In the genomic region with DNA sequence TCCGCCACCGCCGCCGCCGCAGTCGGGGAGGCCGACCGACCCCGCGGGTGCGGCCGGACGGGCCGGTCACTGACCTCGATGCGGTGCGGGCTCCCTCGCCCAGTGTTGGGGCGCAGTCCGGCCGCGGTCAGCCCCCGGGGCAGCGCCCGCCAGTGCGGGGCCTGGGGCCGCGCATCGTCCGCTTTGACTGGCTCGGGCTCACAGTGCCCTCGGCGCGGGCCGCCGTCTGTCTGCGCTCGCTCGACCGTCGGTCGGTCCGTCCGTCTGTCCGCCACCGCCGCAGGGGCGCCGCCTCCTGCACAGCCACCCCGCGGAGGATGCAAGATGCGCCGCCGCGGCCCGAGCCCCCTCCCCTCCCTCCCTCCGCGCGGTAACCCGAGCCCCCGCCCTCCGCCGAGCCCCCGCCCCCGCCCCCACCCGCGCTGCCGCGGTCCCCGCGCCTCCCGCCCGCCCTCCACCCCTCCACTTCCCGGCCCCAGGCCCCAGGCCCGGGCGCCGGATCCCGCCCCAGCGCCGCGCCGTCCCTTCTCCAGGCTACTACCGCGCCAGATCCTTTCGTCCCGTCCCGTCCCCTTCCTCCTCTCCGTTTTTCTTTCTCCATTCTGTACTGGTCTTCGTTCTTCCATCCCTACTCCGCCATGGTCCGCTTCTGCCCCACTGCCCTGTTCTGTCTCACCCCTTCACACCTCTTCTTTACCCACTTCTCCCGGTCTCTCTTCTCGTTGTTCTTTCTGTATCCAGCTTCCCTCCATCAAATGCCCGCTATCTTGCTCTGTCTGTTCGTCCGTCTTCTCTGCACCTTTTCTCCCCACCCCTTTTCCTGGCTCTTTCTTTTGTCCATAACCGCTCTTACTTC, we compare ENCODE assay signal across 8 mouse cellular contexts. TPM values are rescaled to one million over a fixed set of nuclear protein-coding genes. Genes with fewer than 3 reads are reported as not detected.
DNase-seq lines count a peak whose midpoint lies in the region; ATAC-seq and TF ChIP-seq lines count a peak whose summit lies in the region.

A gene (minus strand): TSS at position 370 of the 856 bp plus-strand sequence.

- peak within 1 kb of the TSS; percentile 97 for H3K9ac ChIP-seq in kidney, embryonic 16.5 days (replicated peaks; ENCODE audit: low read length)
- peak within 1 kb of the TSS; percentile 99 for H3K9ac ChIP-seq in forebrain, embryonic 11.5 days (ENCODE audit: low read length)
- peak within 1 kb of the TSS; percentile 100 for H3K9ac ChIP-seq in hindbrain, embryonic 16.5 days (ENCODE audit: low read depth, low read length)
- H3K9ac ChIP-seq in liver, embryonic 16.5 days (ENCODE audit: low read depth, low read length) = 0 out of 2 replicates have a peak within 1 kb of the TSS, but pooled peaks have one; percentile 19

- H3K9me3 ChIP-seq in kidney, embryonic 16.5 days (ENCODE audit: low read length) = no peaks in the 10 kb centered on the region
- H3K9me3 ChIP-seq in forebrain, embryonic 11.5 days (ENCODE audit: control insufficient read depth, low read length) = no peaks in the 10 kb centered on the region
- H3K9me3 ChIP-seq in hindbrain, embryonic 16.5 days (ENCODE audit: control insufficient read depth, low read length) = no peaks in the 10 kb centered on the region
- no peaks in the 10 kb centered on the region for H3K9me3 ChIP-seq in liver, embryonic 16.5 days (replicated peaks; ENCODE audit: control insufficient read depth, low read length)

- no peak for DNase-seq in kidney, adult 8-10 months
- DNase-seq in adrenal gland, postnatal 25 days = peak; percentile 29
- DNase-seq in forebrain, embryonic 11.5 days (ENCODE audit: low spot score) = peak; percentile 85
- no peak for DNase-seq in urinary bladder, postnatal 25 days (ENCODE audit: low spot score)

- WGBS in kidney, embryonic 16.5 days = under 1% methylated on average over 76 of the region's 97 CpGs
- WGBS in forebrain, embryonic 11.5 days = under 1% methylated on average over 59 of the region's 97 CpGs
- WGBS in hindbrain, embryonic 16.5 days = under 1% methylated on average over 53 of the region's 97 CpGs
- WGBS in liver, embryonic 16.5 days (ENCODE audit: insufficient replicate concordance) = 2% methylated on average over 70 of the region's 97 CpGs
- WGBS in small intestine, adult 2 months = 2% methylated on average over 83 of the region's 97 CpGs

- H3K27ac ChIP-seq in kidney, embryonic 16.5 days (ENCODE audit: low read length) = peak within 1 kb of the TSS; percentile 85
- H3K27ac ChIP-seq in forebrain, embryonic 11.5 days (ENCODE audit: low read depth, low read length) = peak within 1 kb of the TSS; percentile 77
- peak within 1 kb of the TSS; percentile 98 for H3K27ac ChIP-seq in hindbrain, embryonic 16.5 days (ENCODE audit: low read depth, low read length)
- H3K27ac ChIP-seq in liver, embryonic 16.5 days (ENCODE audit: low read length) = no peak within 1 kb of the TSS
- peak within 1 kb of the TSS; percentile 43; the same call in 1 of the 2 replicates for H3K27ac ChIP-seq in small intestine, adult 2 months (ENCODE audit: insufficient read depth, low read depth, low read length)

- H3K4me3 ChIP-seq in kidney, embryonic 16.5 days (ENCODE audit: low read length) = peak within 1 kb of the TSS; percentile 90
- peak within 1 kb of the TSS; percentile 91 for H3K4me3 ChIP-seq in forebrain, embryonic 11.5 days (ENCODE audit: low read depth, low read length)
- H3K4me3 ChIP-seq in hindbrain, embryonic 16.5 days (ENCODE audit: low read length) = peak within 1 kb of the TSS; percentile 90
- peak within 1 kb of the TSS; percentile 55 for H3K4me3 ChIP-seq in liver, embryonic 16.5 days (ENCODE audit: low read depth, low read length)
- H3K4me3 ChIP-seq in small intestine, adult 2 months (ENCODE audit: low read depth, low read length) = peak within 1 kb of the TSS; percentile 71

- peaks cover 45% of the 10 kb centered on the region for H3K4me1 ChIP-seq in kidney, embryonic 16.5 days (ENCODE audit: insufficient read depth, low read length)
- H3K4me1 ChIP-seq in forebrain, embryonic 11.5 days (replicated peaks; ENCODE audit: control insufficient read depth, insufficient read depth, low read length) = peaks cover 18% of the 10 kb centered on the region
- H3K4me1 ChIP-seq in hindbrain, embryonic 16.5 days (ENCODE audit: control insufficient read depth, insufficient read depth, low read depth, low read length) = peaks cover 34% of the 10 kb centered on the region
- no peaks in the 10 kb centered on the region for H3K4me1 ChIP-seq in liver, embryonic 16.5 days (ENCODE audit: control insufficient read depth, low read depth, low read length)
- 0 out of 2 replicates have a peak, but pooled peaks cover 2% of the 10 kb centered on the region for H3K4me1 ChIP-seq in small intestine, adult 2 months (ENCODE audit: control insufficient read depth, insufficient read depth, insufficient read length, low read length)

- peak; percentile 87 for ATAC-seq in kidney, embryonic 16.5 days (ENCODE audit: low FRiP score, low TSS enrichment)
- peak; percentile 84 for ATAC-seq in forebrain, embryonic 11.5 days (replicated peaks; ENCODE audit: low FRiP score)
- peak; percentile 66 for ATAC-seq in hindbrain, embryonic 16.5 days
- peak; percentile 41 for ATAC-seq in liver, embryonic 16.5 days (ENCODE audit: low read depth)

- peak within 1 kb of the TSS; percentile 62 for H3K4me2 ChIP-seq in kidney, embryonic 16.5 days (replicated peaks; ENCODE audit: low read depth, low read length)
- peak within 1 kb of the TSS; percentile 58 for H3K4me2 ChIP-seq in forebrain, embryonic 11.5 days (ENCODE audit: low read depth, low read length, severe bottlenecking)
- H3K4me2 ChIP-seq in hindbrain, embryonic 16.5 days (ENCODE audit: low read length) = peak within 1 kb of the TSS; percentile 66
- H3K4me2 ChIP-seq in liver, embryonic 16.5 days (ENCODE audit: low read depth, low read length) = peak within 1 kb of the TSS; percentile 52

- H3K36me3 ChIP-seq in kidney, embryonic 16.5 days (ENCODE audit: insufficient read depth, low read length) = peaks cover 4% of the 10 kb centered on the region; the same call in 1 of the 2 replicates
- no peaks in the 10 kb centered on the region for H3K36me3 ChIP-seq in forebrain, embryonic 11.5 days (ENCODE audit: control insufficient read depth, insufficient read depth, low read length)
- peaks cover 2% of the 10 kb centered on the region; the same call in 1 of the 2 replicates for H3K36me3 ChIP-seq in hindbrain, embryonic 16.5 days (ENCODE audit: control insufficient read depth, insufficient read depth, low read length)
- no peaks in the 10 kb centered on the region for H3K36me3 ChIP-seq in liver, embryonic 16.5 days (ENCODE audit: control insufficient read depth, insufficient read depth)
- H3K36me3 ChIP-seq in small intestine, adult 2 months (ENCODE audit: control insufficient read depth, insufficient read depth, low read length) = no peaks in the 10 kb centered on the region

- no peak for TF ChIP-seq CTCF in small intestine, adult 2 months (IDR thresholded peaks at IDR 0.05; ENCODE audit: extremely low read depth, insufficient read length, insufficient replicate concordance, low read depth, low read length)

- H3K27me3 ChIP-seq in kidney, embryonic 16.5 days (ENCODE audit: insufficient read depth, low read length) = no peaks in the 10 kb centered on the region
- H3K27me3 ChIP-seq in forebrain, embryonic 11.5 days (ENCODE audit: control insufficient read depth, insufficient read depth, low read length) = no peaks in the 10 kb centered on the region
- no peaks in the 10 kb centered on the region for H3K27me3 ChIP-seq in hindbrain, embryonic 16.5 days (replicated peaks; ENCODE audit: control insufficient read depth, insufficient read depth, low read length)
- peaks cover 50% of the 10 kb centered on the region for H3K27me3 ChIP-seq in liver, embryonic 16.5 days (ENCODE audit: control insufficient read depth, insufficient read depth, low read depth, low read length)
- peaks cover 29% of the 10 kb centered on the region for H3K27me3 ChIP-seq in small intestine, adult 2 months (ENCODE audit: control insufficient read depth, insufficient read depth, low read length)

- no peak for TF ChIP-seq POLR2A in small intestine, adult 2 months (IDR thresholded peaks at IDR 0.05; ENCODE audit: low read depth, low read length)

RNA-seq across cellular contexts. Expression of the gene that starts here (rescaled TPM):
- polyA plus RNA-seq in kidney, embryonic 16.5 days (2015; fragmentation: Nextera tagmentation; extraction: Ambion mirVana) = 10.4 and 10.5 TPM in 2 replicates
- 5.4 and 10.0 TPM in 2 replicates for total RNA-seq in adrenal gland, postnatal 25 days (2021)
- 21.3 and 21.4 TPM in 2 replicates for polyA plus RNA-seq in forebrain, embryonic 11.5 days (2014; fragmentation: Nextera tagmentation; extraction: Ambion mirVana)
- polyA plus RNA-seq in hindbrain, embryonic 16.5 days (2015; fragmentation: Nextera tagmentation; extraction: Ambion mirVana) = 9.8 and 12.3 TPM in 2 replicates
- polyA plus RNA-seq in liver, embryonic 16.5 days (2015; fragmentation: Nextera tagmentation; extraction: Ambion mirVana) = 0.77 and 0.91 TPM in 2 replicates
- 2.9 and 5.2 TPM in 2 replicates for polyA plus RNA-seq in small intestine, adult 2 months (2012; rRNA removed)

Comparison
In these comparisons a context has a peak if more than half of its experiments do, and no peak if none do; other contexts are left out.
1. Peak in ATAC-seq, H3K4me3 ChIP-seq, H3K9ac ChIP-seq and H3K4me2 ChIP-seq in liver, embryonic 16.5 days; RNA of the gene not detected or under 1 TPM.
2. H3K9ac ChIP-seq: peak in every context shown above with its lines; median percentile 100 in hindbrain, embryonic 16.5 days; 99 in forebrain, embryonic 11.5 days; 97 in kidney, embryonic 16.5 days; 19 in liver, embryonic 16.5 days.
3. DNase-seq: peak in adrenal gland, postnatal 25 days (single experiment) and forebrain, embryonic 11.5 days (single experiment); none in kidney, adult 8-10 months (0 of 2) and urinary bladder, postnatal 25 days (single experiment).
4. Peak in every context shown above with its lines, with median percentiles within 50 percentile points of each other: ATAC-seq, H3K4me2 ChIP-seq and H3K4me3 ChIP-seq.